Mouse (Mus musculus): ENCODE results near the gene Plcl1.

Plcl1 gene

GRCm38 (mm10) chr1:55617857-55618256, 212.1 kb downstream of the Plcl1 start:
- DNase-seq (ENCODE audit: low spot score): no peak

GRCm38 (mm10) chr1:55618617-55619286, 213.0 kb downstream of the Plcl1 start:
- no peak for DNase-seq (ENCODE audit: low spot score)

GRCm38 (mm10) chr1:55631496-55631895, 225.8 kb downstream of the Plcl1 start:
- DNase-seq (ENCODE audit: low spot score): no peak

GRCm38 (mm10) chr1:55632024-55632423, 226.3 kb downstream of the Plcl1 start:
- no peak for DNase-seq (ENCODE audit: low spot score)

GRCm38 (mm10) chr1:55633326-55633725, 227.6 kb downstream of the Plcl1 start:
- no peak for DNase-seq (ENCODE audit: low spot score)

GRCm38 (mm10) chr1:55659518-55660210, 253.9 kb downstream of the Plcl1 start:
- DNase-seq (ENCODE audit: low spot score): no peak

- DNase-seq (ENCODE audit: low spot score): no peak
Measured at GRCm38 (mm10) chr1:55661381-55661780, 255.7 kb downstream of the Plcl1 start.

GRCm38 (mm10) chr1:55665137-55665827, 259.6 kb downstream of the Plcl1 start:
- no peak for DNase-seq (ENCODE audit: low spot score)

GRCm38 (mm10) chr1:55665828-55666673, 260.3 kb downstream of the Plcl1 start:
- DNase-seq (ENCODE audit: low spot score): no peak

GRCm38 (mm10) chr1:55666798-55667197, 261.1 kb downstream of the Plcl1 start:
- no peak for DNase-seq (ENCODE audit: low spot score)

GRCm38 (mm10) chr1:55668622-55669237, 263.0 kb downstream of the Plcl1 start:
- DNase-seq (ENCODE audit: low spot score): no peak

GRCm38 (mm10) chr1:55682676-55683075, 277.0 kb downstream of the Plcl1 start:
- no peak for DNase-seq (ENCODE audit: low spot score)

GRCm38 (mm10) chr1:55686261-55686660, 280.5 kb downstream of the Plcl1 start:
- no peak for DNase-seq (ENCODE audit: low spot score)

GRCm38 (mm10) chr1:55693636-55694220, 288.0 kb downstream of the Plcl1 start:
- no peak for DNase-seq (ENCODE audit: low spot score)

GRCm38 (mm10) chr1:55696206-55696605, 290.5 kb downstream of the Plcl1 start:
- DNase-seq (ENCODE audit: low spot score): no peak

- DNase-seq (ENCODE audit: low spot score): no peak
Measured at GRCm38 (mm10) chr1:55699393-55699970, 293.8 kb downstream of the Plcl1 start.

GRCm38 (mm10) chr1:55700016-55700415, 294.3 kb downstream of the Plcl1 start:
- no peak for DNase-seq (ENCODE audit: low spot score)

- no peak for DNase-seq (ENCODE audit: low spot score)
Measured at GRCm38 (mm10) chr1:55700726-55701125, 295.0 kb downstream of the Plcl1 start.

GRCm38 (mm10) chr1:55701601-55702000, 295.9 kb downstream of the Plcl1 start:
- no peak for DNase-seq (ENCODE audit: low spot score)

GRCm38 (mm10) chr1:55702106-55702505, 296.4 kb downstream of the Plcl1 start:
- no peak for DNase-seq (ENCODE audit: low spot score)

- DNase-seq (ENCODE audit: low spot score): no peak
Measured at GRCm38 (mm10) chr1:55704707-55705106, 299.0 kb downstream of the Plcl1 start.

All from urinary bladder, postnatal 10 days (tissue).